Mouse (Mus musculus): Measurements from ENCODE around the gene Slc22a13. TPM values are rescaled to one million over a fixed set of nuclear protein-coding genes. Genes with fewer than 3 reads are reported as not detected.

Slc22a13 gene
- polyA plus RNA-seq, 2 experiments, result 0.06 TPM; not detected in 1

DNA sequence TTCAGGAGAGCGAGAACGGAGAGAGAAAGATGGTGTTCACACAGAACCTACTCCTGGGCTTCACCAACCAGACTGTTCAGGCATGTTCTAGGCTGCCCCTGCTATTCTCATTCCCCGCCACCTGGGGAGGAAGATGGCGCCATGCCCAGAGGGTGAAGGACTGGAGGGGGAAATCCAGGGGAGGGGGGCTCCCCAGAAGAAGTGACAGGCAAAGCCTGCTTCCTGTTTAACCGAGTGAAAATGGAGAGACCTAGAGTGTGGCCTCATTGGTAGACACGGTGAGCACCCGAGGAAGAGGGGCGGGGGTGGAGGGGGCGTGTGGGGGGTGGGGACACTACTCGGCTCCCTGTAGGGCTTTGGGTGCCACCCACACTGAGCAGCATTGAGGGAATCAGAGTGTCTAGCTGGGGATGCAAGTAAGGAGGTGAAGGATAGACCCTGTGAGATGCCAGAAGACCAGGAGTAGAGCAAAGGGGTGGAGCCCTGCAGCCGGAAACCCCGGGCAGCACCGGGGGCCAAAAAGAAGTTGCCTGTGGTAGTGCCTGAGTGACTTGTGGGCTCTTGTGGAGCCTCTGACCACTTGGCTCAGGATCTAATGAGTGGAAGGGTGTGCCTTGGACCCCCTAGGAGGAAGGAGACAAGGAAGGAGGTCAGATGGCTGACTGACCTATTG lies 62.7 kb downstream of the Slc22a13 start:
- Histone ChIP-seq H3K36me3 (ENCODE audit: control insufficient read depth, insufficient read depth, low read length) (no peaks in the 10 kb centered on the region), H3K27ac (replicated peaks; ENCODE audit: low read depth, low read length) (no peak overlapping the region), H3K4me2 (replicated peaks; ENCODE audit: low read depth, low read length, severe bottlenecking) (no peak overlapping the region), H3K27me3 (ENCODE audit: control insufficient read depth, insufficient read depth, low read length) (no peaks in the 10 kb centered on the region), H3K4me3 (replicated peaks; ENCODE audit: low read length) (no peak overlapping the region), H3K9ac (ENCODE audit: low read depth, low read length, severe bottlenecking) (no peak overlapping the region), H3K9me3 (ENCODE audit: control insufficient read depth, low read length) (no peaks in the 10 kb centered on the region), H3K4me1 (ENCODE audit: control insufficient read depth, insufficient read depth, low read length) (no peaks in the 10 kb centered on the region)
- TF ChIP-seq POLR2A (IDR thresholded peaks at IDR 0.05; ENCODE audit: borderline replicate concordance, extremely low read depth, insufficient read depth, insufficient read length), result no peak
- 73% methylated on average over 13 of the region's 13 CpGs for WGBS
- ATAC-seq (ENCODE audit: low FRiP score, low read depth) (no peak), DNase-seq (ENCODE audit: low spot score) (no peak)

DNA sequence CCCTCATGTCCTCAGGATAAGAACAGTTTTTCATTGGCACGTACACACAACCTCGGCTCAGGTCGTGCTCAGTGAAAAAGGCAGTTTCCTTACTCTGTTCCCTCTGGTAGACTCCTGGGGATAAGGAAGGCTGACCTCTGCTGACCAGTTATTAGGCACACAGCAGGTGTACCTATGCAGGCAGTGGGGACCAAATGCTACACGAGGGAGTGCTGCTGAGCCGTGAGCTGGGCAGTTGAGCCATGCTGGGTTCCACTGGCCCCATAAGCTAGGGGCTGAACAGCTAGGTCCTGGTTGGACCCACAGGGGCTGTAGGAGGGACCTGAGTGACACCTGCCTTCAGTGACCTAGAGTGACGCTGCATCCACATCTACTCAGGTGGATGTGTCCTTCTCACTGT lies 63.3 kb downstream of the Slc22a13 start:
- H3K4me1 ChIP-seq (ENCODE audit: control insufficient read depth, insufficient read depth, low read length), result no peaks in the 10 kb centered on the region
- no peaks in the 10 kb centered on the region for H3K9me3 ChIP-seq (ENCODE audit: control insufficient read depth, low read length)
- H3K4me2 ChIP-seq (replicated peaks; ENCODE audit: low read depth, low read length, severe bottlenecking), result no peak overlapping the region
- no peaks in the 10 kb centered on the region for H3K27me3 ChIP-seq (ENCODE audit: control insufficient read depth, insufficient read depth, low read length)
- TF ChIP-seq POLR2A (IDR thresholded peaks at IDR 0.05; ENCODE audit: borderline replicate concordance, extremely low read depth, insufficient read depth, insufficient read length), result no peak
- WGBS, result 65% methylated on average over 6 of the region's 6 CpGs
- no peak overlapping the region for H3K4me3 ChIP-seq (replicated peaks; ENCODE audit: low read length)
- DNase-seq (ENCODE audit: low spot score) (no peak), ATAC-seq (ENCODE audit: low FRiP score, low read depth) (no peak)
- H3K36me3 ChIP-seq (ENCODE audit: control insufficient read depth, insufficient read depth, low read length), result no peaks in the 10 kb centered on the region
- H3K9ac ChIP-seq (ENCODE audit: low read depth, low read length, severe bottlenecking), result no peak overlapping the region
- no peak overlapping the region for H3K27ac ChIP-seq (replicated peaks; ENCODE audit: low read depth, low read length)

DNA sequence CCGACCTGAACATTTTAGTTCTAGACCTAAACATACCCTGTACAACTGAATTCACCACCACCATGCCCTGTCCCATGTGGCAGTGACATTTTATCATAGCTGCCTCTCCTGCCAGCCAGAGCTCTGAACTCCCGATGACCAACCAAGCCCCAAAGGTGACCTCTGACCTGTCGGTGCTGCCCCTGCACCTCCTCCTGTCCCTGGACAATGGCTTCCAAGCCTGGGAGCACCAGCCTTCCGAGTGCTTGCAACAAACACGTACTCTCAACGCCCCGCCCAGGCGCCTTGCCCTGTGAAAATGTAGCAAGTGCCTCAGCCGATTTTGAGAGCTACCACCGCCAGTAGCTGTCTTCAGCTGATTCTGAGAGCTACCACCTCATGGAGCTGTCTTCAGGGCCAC lies 63.8 kb downstream of the Slc22a13 start:
- Histone ChIP-seq H3K4me2 (replicated peaks; ENCODE audit: low read depth, low read length, severe bottlenecking) (no peak overlapping the region), H3K4me1 (ENCODE audit: control insufficient read depth, insufficient read depth, low read length) (no peaks in the 10 kb centered on the region), H3K4me3 (replicated peaks; ENCODE audit: low read length) (no peak overlapping the region), H3K27ac (replicated peaks; ENCODE audit: low read depth, low read length) (no peak overlapping the region), H3K27me3 (ENCODE audit: control insufficient read depth, insufficient read depth, low read length) (no peaks in the 10 kb centered on the region), H3K9me3 (ENCODE audit: control insufficient read depth, low read length) (no peaks in the 10 kb centered on the region), H3K9ac (ENCODE audit: low read depth, low read length, severe bottlenecking) (no peak overlapping the region), H3K36me3 (ENCODE audit: control insufficient read depth, insufficient read depth, low read length) (no peaks in the 10 kb centered on the region)
- DNase-seq (ENCODE audit: low spot score), result no peak
- no peak for TF ChIP-seq POLR2A (IDR thresholded peaks at IDR 0.05; ENCODE audit: borderline replicate concordance, extremely low read depth, insufficient read depth, insufficient read length)
- ATAC-seq (ENCODE audit: low FRiP score, low read depth), result no peak
- WGBS, result 82% methylated on average over 9 of the region's 10 CpGs

DNA sequence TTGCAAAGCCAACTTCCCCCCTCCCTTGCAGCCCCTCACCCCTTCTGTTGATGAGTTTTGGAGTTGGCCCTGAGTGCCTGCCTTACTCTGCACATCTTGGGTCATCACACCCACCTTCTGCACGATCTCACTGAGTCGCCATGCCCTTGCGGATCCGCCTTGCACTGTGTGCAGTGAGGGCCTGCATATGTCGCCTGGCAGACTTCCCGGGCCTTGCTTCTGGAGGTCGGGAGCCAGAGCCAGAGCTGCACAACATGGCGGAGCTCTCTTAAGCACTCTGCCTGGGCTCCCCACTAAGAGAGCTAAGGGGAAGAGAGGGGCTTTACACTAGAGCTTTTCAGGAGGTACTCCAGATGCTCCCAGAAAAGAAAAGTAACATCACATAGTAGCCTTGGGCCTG lies 64.2 kb downstream of the Slc22a13 start:
- H3K27me3 ChIP-seq (ENCODE audit: control insufficient read depth, insufficient read depth, low read length), result no peaks in the 10 kb centered on the region
- H3K27ac ChIP-seq (replicated peaks; ENCODE audit: low read depth, low read length), result no peak overlapping the region
- no peaks in the 10 kb centered on the region for H3K36me3 ChIP-seq (ENCODE audit: control insufficient read depth, insufficient read depth, low read length)
- no peak for DNase-seq (ENCODE audit: low spot score)
- H3K9ac ChIP-seq (ENCODE audit: low read depth, low read length, severe bottlenecking), result no peak overlapping the region
- TF ChIP-seq POLR2A (IDR thresholded peaks at IDR 0.05; ENCODE audit: borderline replicate concordance, extremely low read depth, insufficient read depth, insufficient read length), result no peak
- no peak overlapping the region for H3K4me2 ChIP-seq (replicated peaks; ENCODE audit: low read depth, low read length, severe bottlenecking)
- no peaks in the 10 kb centered on the region for H3K9me3 ChIP-seq (ENCODE audit: control insufficient read depth, low read length)
- no peak overlapping the region for H3K4me3 ChIP-seq (replicated peaks; ENCODE audit: low read length)
- no peaks in the 10 kb centered on the region for H3K4me1 ChIP-seq (ENCODE audit: control insufficient read depth, insufficient read depth, low read length)
- no peak for ATAC-seq (ENCODE audit: low FRiP score, low read depth)
- 85% methylated on average over 8 of the region's 8 CpGs for WGBS

DNA sequence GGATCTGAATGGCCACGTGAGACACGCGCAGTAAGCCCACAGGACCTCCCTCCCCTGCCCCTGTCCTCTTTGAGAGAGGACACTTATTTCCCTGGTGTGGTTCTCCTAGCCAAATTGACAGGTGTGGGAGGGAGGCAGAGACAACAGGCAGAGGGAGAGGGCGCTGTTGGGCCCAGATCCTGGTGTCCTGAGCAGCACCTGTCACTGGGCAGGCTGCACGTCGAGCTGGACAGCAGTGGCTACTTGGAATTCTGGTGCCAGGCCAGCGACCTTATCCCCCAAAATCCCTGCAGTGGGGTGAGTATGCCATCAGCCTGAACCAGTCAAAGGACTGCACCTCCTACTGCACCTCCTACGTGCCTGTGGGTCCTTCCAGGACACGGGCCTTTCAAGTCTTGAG lies 65.5 kb downstream of the Slc22a13 start:
- H3K27ac ChIP-seq (replicated peaks; ENCODE audit: low read depth, low read length), result no peak overlapping the region
- 74% methylated on average over 9 of the region's 9 CpGs for WGBS
- DNase-seq (ENCODE audit: low spot score) (no peak), ATAC-seq (ENCODE audit: low FRiP score, low read depth) (no peak)
- no peak overlapping the region for H3K4me2 ChIP-seq (replicated peaks; ENCODE audit: low read depth, low read length, severe bottlenecking)
- no peaks in the 10 kb centered on the region for H3K4me1 ChIP-seq (ENCODE audit: control insufficient read depth, insufficient read depth, low read length)
- no peaks in the 10 kb centered on the region for H3K27me3 ChIP-seq (ENCODE audit: control insufficient read depth, insufficient read depth, low read length)
- no peaks in the 10 kb centered on the region for H3K36me3 ChIP-seq (ENCODE audit: control insufficient read depth, insufficient read depth, low read length)
- H3K4me3 ChIP-seq (replicated peaks; ENCODE audit: low read length), result no peak overlapping the region
- no peak overlapping the region for H3K9ac ChIP-seq (ENCODE audit: low read depth, low read length, severe bottlenecking)
- H3K9me3 ChIP-seq (ENCODE audit: control insufficient read depth, low read length), result no peaks in the 10 kb centered on the region
- no peak for TF ChIP-seq POLR2A (IDR thresholded peaks at IDR 0.05; ENCODE audit: borderline replicate concordance, extremely low read depth, insufficient read depth, insufficient read length)

Other genes starting within 250 kb of the Slc22a13 start
- gene Vill, start 156.3 kb downstream of the Slc22a13 start, polyA plus RNA-seq (2012; rRNA removed), result 49.8 and 68.2 TPM in 2 replicates
- gene Vill, start 156.3 kb downstream of the Slc22a13 start, polyA plus RNA-seq (2014; fragmentation: Nextera tagmentation; extraction: Ambion mirVana), result 25.2 and 29.0 TPM in 2 replicates
- gene Plcd1, start 115.6 kb downstream of the Slc22a13 start, polyA plus RNA-seq (2012; rRNA removed), result 50.0 and 60.8 TPM in 2 replicates
- gene Plcd1, start 115.6 kb downstream of the Slc22a13 start, polyA plus RNA-seq (2014; fragmentation: Nextera tagmentation; extraction: Ambion mirVana), result 38.0 and 38.2 TPM in 2 replicates
- 1.4 and 1.5 TPM in 2 replicates for gene Dlec1, start 106.6 kb downstream of the Slc22a13 start, polyA plus RNA-seq (2012; rRNA removed)
- 0.81 and 1.3 TPM in 2 replicates for gene Dlec1, start 106.6 kb downstream of the Slc22a13 start, polyA plus RNA-seq (2014; fragmentation: Nextera tagmentation; extraction: Ambion mirVana)
- gene Acaa1b, start 52.0 kb downstream of the Slc22a13 start, polyA plus RNA-seq (2012; rRNA removed), result 1.8 and 2.7 TPM in 2 replicates
- gene Acaa1b, start 52.0 kb downstream of the Slc22a13 start, polyA plus RNA-seq (2014; fragmentation: Nextera tagmentation; extraction: Ambion mirVana), result 1.2 and 1.7 TPM in 2 replicates
- 0.03 TPM in 1 of 2 replicates, not detected in the other for gene Gm47289, start 49.9 kb downstream of the Slc22a13 start, polyA plus RNA-seq (2012; rRNA removed)
- not detected in 2 replicates for gene Gm47289, start 49.9 kb downstream of the Slc22a13 start, polyA plus RNA-seq (2014; fragmentation: Nextera tagmentation; extraction: Ambion mirVana)
- gene Oxsr1, start 113.3 kb upstream of the Slc22a13 start, polyA plus RNA-seq (2012; rRNA removed), result 35.4 and 39.4 TPM in 2 replicates
- gene Oxsr1, start 113.3 kb upstream of the Slc22a13 start, polyA plus RNA-seq (2014; fragmentation: Nextera tagmentation; extraction: Ambion mirVana), result 15.6 and 16.0 TPM in 2 replicates
- 120 and 140 TPM in 2 replicates for gene Acaa1a, start 130.6 kb upstream of the Slc22a13 start, polyA plus RNA-seq (2012; rRNA removed)
- 87.4 and 92.7 TPM in 2 replicates for gene Acaa1a, start 130.6 kb upstream of the Slc22a13 start, polyA plus RNA-seq (2014; fragmentation: Nextera tagmentation; extraction: Ambion mirVana)
- gene Myd88, start 132.3 kb upstream of the Slc22a13 start, polyA plus RNA-seq (2012; rRNA removed), result 10.9 and 11.5 TPM in 2 replicates
- gene Myd88, start 132.3 kb upstream of the Slc22a13 start, polyA plus RNA-seq (2014; fragmentation: Nextera tagmentation; extraction: Ambion mirVana), result 23.3 and 25.1 TPM in 2 replicates
- gene Xylb, start 148.3 kb upstream of the Slc22a13 start, polyA plus RNA-seq (2012; rRNA removed), result 8.9 and 11.1 TPM in 2 replicates
- 5.2 and 5.5 TPM in 2 replicates for gene Xylb, start 148.3 kb upstream of the Slc22a13 start, polyA plus RNA-seq (2014; fragmentation: Nextera tagmentation; extraction: Ambion mirVana)
- gene Slc22a14, start 156.5 kb upstream of the Slc22a13 start, polyA plus RNA-seq (2012; rRNA removed), result 0.12 and 0.19 TPM in 2 replicates
- 0.17 and 0.25 TPM in 2 replicates for gene Slc22a14, start 156.5 kb upstream of the Slc22a13 start, polyA plus RNA-seq (2014; fragmentation: Nextera tagmentation; extraction: Ambion mirVana)
- gene Acvr2b, start 193.0 kb upstream of the Slc22a13 start, polyA plus RNA-seq (2012; rRNA removed), result 7.9 and 8.9 TPM in 2 replicates
- 18.9 and 23.8 TPM in 2 replicates for gene Acvr2b, start 193.0 kb upstream of the Slc22a13 start, polyA plus RNA-seq (2014; fragmentation: Nextera tagmentation; extraction: Ambion mirVana)
- gene Exog, start 235.8 kb upstream of the Slc22a13 start, polyA plus RNA-seq (2012; rRNA removed), result 14.4 and 15.0 TPM in 2 replicates
- 28.5 and 33.0 TPM in 2 replicates for gene Exog, start 235.8 kb upstream of the Slc22a13 start, polyA plus RNA-seq (2014; fragmentation: Nextera tagmentation; extraction: Ambion mirVana)